Mouse (Mus musculus): ENCODE results near the gene Sox5. TPM values are rescaled to one million over a fixed set of nuclear protein-coding genes. Genes with fewer than 3 reads are reported as not detected.

Gene Sox5
- polyA plus RNA-seq, 1 experiment from 2014 or later, result 54.7 TPM

GRCm38 (mm10) chr6:143787360-143787759, 994.4 kb downstream of the Sox5 start:
- ATAC-seq (ENCODE audit: insufficient number of reproducible peaks, low FRiP score, low TSS enrichment, low read depth), result no peak
- no peak overlapping the region for H3K9ac ChIP-seq (ENCODE audit: low read length)
- no peak overlapping the region for H3K4me2 ChIP-seq (ENCODE audit: low read depth, severe bottlenecking)
- 87% methylated on average over 5 of the region's 5 CpGs for WGBS
- H3K4me1 ChIP-seq (ENCODE audit: control insufficient read depth, insufficient read depth, low read length), result no peaks in the 10 kb centered on the region
- H3K9me3 ChIP-seq (ENCODE audit: control insufficient read depth, low read length), result no peaks in the 10 kb centered on the region
- H3K27ac ChIP-seq (replicated peaks; ENCODE audit: low read depth, low read length), result no peak overlapping the region
- H3K36me3 ChIP-seq (ENCODE audit: control insufficient read depth, insufficient read depth, low read length), result no peaks in the 10 kb centered on the region
- H3K27me3 ChIP-seq (ENCODE audit: control insufficient read depth, insufficient read depth, low read length), result no peaks in the 10 kb centered on the region
- H3K4me3 ChIP-seq (ENCODE audit: low read depth, low read length), result no peak overlapping the region
- no peak for DNase-seq (ENCODE audit: low spot score)

- Histone ChIP-seq H3K9ac (ENCODE audit: low read length) (no peak overlapping the region), H3K4me1 (ENCODE audit: control insufficient read depth, insufficient read depth, low read length) (no peaks in the 10 kb centered on the region), H3K27me3 (ENCODE audit: control insufficient read depth, insufficient read depth, low read length) (no peaks in the 10 kb centered on the region), H3K4me3 (ENCODE audit: low read depth, low read length) (no peak overlapping the region), H3K27ac (replicated peaks; ENCODE audit: low read depth, low read length) (no peak overlapping the region), H3K9me3 (ENCODE audit: control insufficient read depth, low read length) (no peaks in the 10 kb centered on the region), H3K4me2 (ENCODE audit: low read depth, severe bottlenecking) (no peak overlapping the region), H3K36me3 (ENCODE audit: control insufficient read depth, insufficient read depth, low read length) (no peaks in the 10 kb centered on the region)
- no peak for DNase-seq (ENCODE audit: low spot score)
- no peak for ATAC-seq (ENCODE audit: insufficient number of reproducible peaks, low FRiP score, low TSS enrichment, low read depth)
- WGBS, result 87% methylated on average over 4 of the region's 4 CpGs
Measured at GRCm38 (mm10) chr6:143785685-143786084, 996.1 kb downstream of the Sox5 start.

All from limb, embryonic 11.5 days (tissue).